Mouse (Mus musculus): ENCODE results near the gene BC051019. TPM values are rescaled to one million over a fixed set of nuclear protein-coding genes. Genes with fewer than 3 reads are reported as not detected.

Gene BC051019
- polyA plus RNA-seq, 1 experiment from 2014 or later = 0.25 TPM

GRCm38 (mm10) chr7:109704461-109704860 is 19.2 kb downstream of the BC051019 start:
- WGBS = 44% methylated on average over 3 of the region's 3 CpGs
- no peaks in the 10 kb centered on the region for H3K27me3 ChIP-seq (ENCODE audit: control insufficient read depth, insufficient read depth, low read length)
- no peak for ATAC-seq (ENCODE audit: low FRiP score, low TSS enrichment)

GRCm38 (mm10) chr7:109704016-109704377 is 19.7 kb downstream of the BC051019 start:
- WGBS = 2% methylated on average over 17 of the region's 17 CpGs

More at GRCm38 (mm10) chr7:109704461-109704860, 19.2 kb downstream of the BC051019 start:
- no peaks in the 10 kb centered on the region; the same call in 1 of the 2 replicates for H3K4me1 ChIP-seq (replicated peaks; ENCODE audit: control insufficient read depth, insufficient read depth)
- no peak for DNase-seq (ENCODE audit: low spot score)
- peak overlapping the region; percentile 83; the same call in 1 of the 2 replicates for H3K4me2 ChIP-seq (replicated peaks; ENCODE audit: low read depth)
- TF ChIP-seq CTCF (IDR thresholded peaks at IDR 0.05; ENCODE audit: low read depth) (no peak), EP300 (optimal IDR thresholded peaks at IDR 0.05) (no peak)
- H3K9me3 ChIP-seq (ENCODE audit: control insufficient read depth, low read length) = no peaks in the 10 kb centered on the region
- no peak overlapping the region for H3K9ac ChIP-seq (ENCODE audit: low read length)
- peak overlapping the region; percentile 68 for H3K4me3 ChIP-seq (ENCODE audit: low read depth, low read length)
- H3K27ac ChIP-seq (replicated peaks) = peak overlapping the region; percentile 89
- H3K36me3 ChIP-seq (ENCODE audit: control insufficient read depth, insufficient read depth, low read length) = no peaks in the 10 kb centered on the region

GRCm38 (mm10) chr7:109703190-109704015 is 20.2 kb downstream of the BC051019 start, which contains the start of the genes St5 and Akip1:
Gene St5, minus strand, starts transcription at chr7:109703605.
Gene Akip1, plus strand, starts transcription at chr7:109703690.
- ATAC-seq (ENCODE audit: low FRiP score, low TSS enrichment) (peak; percentile 91), DNase-seq (ENCODE audit: low spot score) (peak; percentile 97)
- no peaks in the 10 kb centered on the region for H3K27me3 ChIP-seq (ENCODE audit: control insufficient read depth, insufficient read depth, low read length)
- peak within 1 kb of the TSS; percentile 79 for H3K9ac ChIP-seq (ENCODE audit: low read length)
- H3K27ac ChIP-seq (replicated peaks) = peak within 1 kb of the TSS; percentile 89
- H3K36me3 ChIP-seq (ENCODE audit: control insufficient read depth, insufficient read depth, low read length) = no peaks in the 10 kb centered on the region
- 1% methylated on average over 61 of the region's 61 CpGs for WGBS
- TF ChIP-seq EP300 (optimal IDR thresholded peaks at IDR 0.05) = no peak
- no peak for TF ChIP-seq CTCF (IDR thresholded peaks at IDR 0.05; ENCODE audit: low read depth)
- no peaks in the 10 kb centered on the region for H3K9me3 ChIP-seq (ENCODE audit: control insufficient read depth, low read length)
- H3K4me1 ChIP-seq (replicated peaks; ENCODE audit: control insufficient read depth, insufficient read depth) = no peaks in the 10 kb centered on the region
- peak within 1 kb of the TSS; percentile 68 for H3K4me3 ChIP-seq (ENCODE audit: low read depth, low read length)
- H3K4me2 ChIP-seq (replicated peaks; ENCODE audit: low read depth) = peak within 1 kb of the TSS; percentile 83

More at GRCm38 (mm10) chr7:109704016-109704377, 19.7 kb downstream of the BC051019 start:
- peak overlapping the region; percentile 89 for H3K27ac ChIP-seq (replicated peaks)
- no peak; the same call in none of the 2 replicates for ATAC-seq (ENCODE audit: low FRiP score, low TSS enrichment)
- H3K9ac ChIP-seq (ENCODE audit: low read length) = peak overlapping the region; percentile 79
- peak overlapping the region; percentile 68 for H3K4me3 ChIP-seq (ENCODE audit: low read depth, low read length)
- no peaks in the 10 kb centered on the region for H3K27me3 ChIP-seq (ENCODE audit: control insufficient read depth, insufficient read depth, low read length)
- peak overlapping the region; percentile 83 for H3K4me2 ChIP-seq (replicated peaks; ENCODE audit: low read depth)
- no peaks in the 10 kb centered on the region for H3K36me3 ChIP-seq (ENCODE audit: control insufficient read depth, insufficient read depth, low read length)
- DNase-seq (ENCODE audit: low spot score) = no peak
- no peaks in the 10 kb centered on the region; the same call in 1 of the 2 replicates for H3K4me1 ChIP-seq (replicated peaks; ENCODE audit: control insufficient read depth, insufficient read depth)
- TF ChIP-seq CTCF (IDR thresholded peaks at IDR 0.05; ENCODE audit: low read depth) (no peak; the same call in 1 of the 2 replicates), EP300 (optimal IDR thresholded peaks at IDR 0.05) (no peak)
- no peaks in the 10 kb centered on the region for H3K9me3 ChIP-seq (ENCODE audit: control insufficient read depth, low read length)

- 51% methylated on average over 4 of the region's 4 CpGs for WGBS
- Histone ChIP-seq H3K9ac (ENCODE audit: low read length) (no peak overlapping the region), H3K4me3 (ENCODE audit: low read depth, low read length) (no peak overlapping the region), H3K4me2 (replicated peaks; ENCODE audit: low read depth) (no peak overlapping the region; the same call in 1 of the 2 replicates), H3K27ac (replicated peaks) (no peak overlapping the region), H3K4me1 (replicated peaks; ENCODE audit: control insufficient read depth, insufficient read depth) (no peaks in the 10 kb centered on the region), H3K36me3 (ENCODE audit: control insufficient read depth, insufficient read depth, low read length) (no peaks in the 10 kb centered on the region), H3K27me3 (ENCODE audit: control insufficient read depth, insufficient read depth, low read length) (no peaks in the 10 kb centered on the region), H3K9me3 (ENCODE audit: control insufficient read depth, low read length) (no peaks in the 10 kb centered on the region)
- DNase-seq (ENCODE audit: low spot score) = no peak
- no peak for TF ChIP-seq CTCF (IDR thresholded peaks at IDR 0.05; ENCODE audit: low read depth)
- TF ChIP-seq EP300 (optimal IDR thresholded peaks at IDR 0.05) = no peak
- ATAC-seq (ENCODE audit: low FRiP score, low TSS enrichment) = no peak
Measured at GRCm38 (mm10) chr7:109702721-109703120, 20.9 kb downstream of the BC051019 start.

- Histone ChIP-seq H3K9me3 (ENCODE audit: control insufficient read depth, low read length) (no peaks in the 10 kb centered on the region), H3K36me3 (ENCODE audit: control insufficient read depth, insufficient read depth, low read length) (no peaks in the 10 kb centered on the region), H3K4me2 (replicated peaks; ENCODE audit: low read depth) (no peak overlapping the region), H3K4me1 (replicated peaks; ENCODE audit: control insufficient read depth, insufficient read depth) (no peaks in the 10 kb centered on the region), H3K27me3 (ENCODE audit: control insufficient read depth, insufficient read depth, low read length) (no peaks in the 10 kb centered on the region), H3K9ac (ENCODE audit: low read length) (no peak overlapping the region), H3K4me3 (ENCODE audit: low read depth, low read length) (no peak overlapping the region), H3K27ac (replicated peaks) (no peak overlapping the region)
- DNase-seq (ENCODE audit: low spot score) (no peak), ATAC-seq (ENCODE audit: low FRiP score, low TSS enrichment) (no peak)
- no peak for TF ChIP-seq EP300 (optimal IDR thresholded peaks at IDR 0.05)
- TF ChIP-seq CTCF (IDR thresholded peaks at IDR 0.05; ENCODE audit: low read depth) = peak; percentile 47
Measured at GRCm38 (mm10) chr7:109700213-109700612, 23.4 kb downstream of the BC051019 start.

GRCm38 (mm10) chr7:109695339-109695726 is 28.3 kb downstream of the BC051019 start:
- DNase-seq (ENCODE audit: low spot score) = no peak
- no peaks in the 10 kb centered on the region for H3K4me1 ChIP-seq (replicated peaks; ENCODE audit: control insufficient read depth, insufficient read depth)
- no peaks in the 10 kb centered on the region for H3K27me3 ChIP-seq (ENCODE audit: control insufficient read depth, insufficient read depth, low read length)
- H3K4me2 ChIP-seq (replicated peaks; ENCODE audit: low read depth) = no peak overlapping the region
- H3K9ac ChIP-seq (ENCODE audit: low read length) = no peak overlapping the region
- no peaks in the 10 kb centered on the region for H3K36me3 ChIP-seq (ENCODE audit: control insufficient read depth, insufficient read depth, low read length)
- H3K27ac ChIP-seq (replicated peaks) = no peak overlapping the region
- ATAC-seq (ENCODE audit: low FRiP score, low TSS enrichment) = no peak
- WGBS = 90% methylated on average over 10 of the region's 10 CpGs
- no peak for TF ChIP-seq EP300 (optimal IDR thresholded peaks at IDR 0.05)
- TF ChIP-seq CTCF (IDR thresholded peaks at IDR 0.05; ENCODE audit: low read depth) = no peak
- no peak overlapping the region for H3K4me3 ChIP-seq (ENCODE audit: low read depth, low read length)
- no peaks in the 10 kb centered on the region for H3K9me3 ChIP-seq (ENCODE audit: control insufficient read depth, low read length)

All from stomach, postnatal 0 days (tissue).